Mouse (Mus musculus): ENCODE results near the gene Fbxw2.

- TF ChIP-seq CTCF (IDR thresholded peaks at IDR 0.05; ENCODE audit: borderline replicate concordance, insufficient read depth, low read length) (no peak), POLR2A (IDR thresholded peaks at IDR 0.05; ENCODE audit: low read depth, low read length) (no peak)
Measured at GRCm38 (mm10) chr2:34764801-34765200, 61.3 kb downstream of the Fbxw2 start.
